Mouse (Mus musculus) brain, embryonic 14.5 days (tissue): ENCODE measurements around the gene 2410015M20Rik.

ENCODE experiments used
- CTCF ChIP-seq: fragments of 200-500 bp; IDR thresholded peaks from 2 replicates; pipeline ENCODE4 v1.5.1; 2012; ENCODE audit warnings: inconsistent platforms, mild to moderate bottlenecking, moderate library complexity, borderline replicate concordance; ENCODE audit not compliant: insufficient read depth, insufficient read length; ENCODE audit errors: extremely low read depth
- POLR2A ChIP-seq: fragments of 200-500 bp; IDR thresholded peaks from 2 replicates; pipeline ENCODE4 v1.6.1; 2012; ENCODE audit warnings: mild to moderate bottlenecking, inconsistent platforms, borderline replicate concordance; ENCODE audit not compliant: poor library complexity, insufficient read depth, insufficient read length, severe bottlenecking; ENCODE audit errors: extremely low read depth

- no peak for TF ChIP-seq CTCF
- no peak for TF ChIP-seq POLR2A
These were observed 24.5 kb upstream of the 2410015M20Rik start for GRCm38 (mm10) chr17:56634023-56634422.
